Mouse (Mus musculus) liver, embryonic 18 days (tissue): ENCODE data around the gene Ttc23. TPM values are rescaled to one million over a fixed set of nuclear protein-coding genes. Genes with fewer than 3 reads are reported as not detected.

Experiments
- polyA plus RNA-seq: library from polyadenylated mRNA; depleted of rRNA; stranded (reverse); fragments of >200 nt; gene quantifications from 2 replicates; pipeline ENCODE4 v1.2.3, GENCODE M21; 2012; rRNA removed

Gene Ttc23
- polyA plus RNA-seq = 5.9 and 7.2 TPM in 2 replicates

GRCm38 (mm10) chr7:67647277-67647676 lies at the start of gene Ttc23:
Ttc23 (plus strand) TSS chr7:67647410.

GRCm38 (mm10) chr7:67644833-67645680 lies 2.2 kb upstream of the Ttc23 start, which contains the start of gene Lrrc28:
Lrrc28 (minus strand) TSS chr7:67645268.

GRCm38 (mm10) chr7:67759629-67759995 lies 112.4 kb downstream of the Ttc23 start, which contains the start of gene Synm:
Synm (minus strand) TSS chr7:67759742.

Other genes with a start within 250 kb of the Ttc23 start
- gene Lrrc28, start 2.1 kb upstream of the Ttc23 start, polyA plus RNA-seq = 6.4 and 6.5 TPM in 2 replicates
- gene Synm, start 112.3 kb downstream of the Ttc23 start, polyA plus RNA-seq = 0.04 and 0.05 TPM in 2 replicates